Mouse (Mus musculus) CH12.LX (cell line): ENCODE measurements around the gene 4930404N11Rik. TPM values are rescaled to one million over a fixed set of nuclear protein-coding genes. Genes with fewer than 3 reads are reported as not detected.

Experiments used
- DNase-seq: peaks from one replicate; pipeline ENCODE4 v3.0.0-alpha.2; 2013; ENCODE audit errors: extremely low read depth
- H3K27ac ChIP-seq: 2 replicates; pipeline ENCODE4 v1.5.1; 2012; ENCODE audit warnings: low read depth, mild to moderate bottlenecking, control low read depth, moderate library complexity; ENCODE audit not compliant: insufficient read depth
- H3K27me3 ChIP-seq: replicated peaks from 2 replicates; pipeline ENCODE3; 2012; ENCODE audit warnings: inconsistent platforms
- H3K36me3 ChIP-seq, 2 experiments: replicated peaks in 1 of 2; 2 replicates each; pipeline versions ENCODE3 to v1.6.1; 2012; ENCODE audit warnings: inconsistent platforms in 1 of 2, low read length in 1 of 2, mild to moderate bottlenecking in 1 of 2, mixed read lengths in 1 of 2, moderate library complexity in 1 of 2; ENCODE audit not compliant: control insufficient read depth in 1 of 2, insufficient read depth in 1 of 2
- H3K4me1 ChIP-seq, 2 experiments: 2 replicates each; pipeline ENCODE4 v1.6.1; 2012; ENCODE audit warnings: inconsistent platforms in 1 of 2, moderate library complexity in 1 of 2; ENCODE audit not compliant: insufficient read depth in 2 of 2, control insufficient read depth in 1 of 2
- H3K4me2 ChIP-seq: 2 replicates; pipeline ENCODE4 v1.6.1; 2012; ENCODE audit warnings: low read depth, mild to moderate bottlenecking, control low read depth; ENCODE audit not compliant: poor library complexity, insufficient read depth, severe bottlenecking
- H3K4me3 ChIP-seq, 3 experiments: fragments of 150-350 bp in 1 of 3; sonication (generic) in 1 of 3; replicated peaks in 1 of 3; 2 replicates each; pipeline versions ENCODE3 to v1.5.1; 2011 to 2012; ENCODE audit warnings: low read depth in 2 of 3, low read length in 2 of 3, mild to moderate bottlenecking in 2 of 3, moderate library complexity in 2 of 3, control low read depth in 1 of 3, improper control_type of control experiment in 1 of 3, inconsistent platforms in 1 of 3, mixed read lengths in 1 of 3; ENCODE audit not compliant: poor library complexity in 1 of 3
- H3K79me2 ChIP-seq: replicated peaks from 2 replicates; pipeline ENCODE4 v1.6.1; 2012; ENCODE audit warnings: mild to moderate bottlenecking, moderate library complexity; ENCODE audit not compliant: control insufficient read depth, poor library complexity, insufficient read depth, severe bottlenecking; ENCODE audit errors: extremely low read depth
- H3K9ac ChIP-seq: 2 replicates; pipeline ENCODE4 v1.6.1; 2012; ENCODE audit warnings: low read depth, mild to moderate bottlenecking, control low read depth, moderate library complexity; ENCODE audit not compliant: insufficient read depth
- H3K9me3 ChIP-seq: replicated peaks from 2 replicates; pipeline ENCODE3; 2012; ENCODE audit warnings: low read length, inconsistent platforms, mixed read lengths
- BHLHE40 ChIP-seq: IDR thresholded peaks from 2 replicates; pipeline ENCODE4 v1.6.1; 2011; ENCODE audit warnings: mild to moderate bottlenecking, low read depth, low read length, improper control_type of control experiment
- CHD2 ChIP-seq: IDR thresholded peaks from 2 replicates; pipeline ENCODE4 v1.6.1; 2011; ENCODE audit warnings: low read length, improper control_type of control experiment
- CTCF ChIP-seq, 2 experiments: IDR thresholded peaks in 1 of 2; conservative IDR thresholded peaks in 1 of 2; 2 replicates each; pipeline ENCODE4 v1.5.1; 2011 to 2012; ENCODE audit warnings: low read depth in 2 of 2, low read length in 2 of 2, improper control_type of control experiment in 1 of 2, inconsistent platforms in 1 of 2, mild to moderate bottlenecking in 1 of 2, moderate library complexity in 1 of 2
- E2F4 ChIP-seq: IDR thresholded peaks from 2 replicates; pipeline ENCODE4 v1.6.1; 2011; ENCODE audit warnings: low read depth, low read length, improper control_type of control experiment; ENCODE audit not compliant: insufficient replicate concordance
- EP300 ChIP-seq: IDR thresholded peaks from 2 replicates; pipeline ENCODE4 v1.6.1; 2011; ENCODE audit warnings: low read length, improper control_type of control experiment
- HCFC1 ChIP-seq: IDR thresholded peaks from 2 replicates; pipeline ENCODE4 v1.6.1; 2012; ENCODE audit warnings: low read depth, mild to moderate bottlenecking, inconsistent platforms, low read length, improper control_type of control experiment
- MAFK ChIP-seq: IDR thresholded peaks from 2 replicates; pipeline ENCODE4 v1.6.1; 2011; ENCODE audit warnings: low read length, improper control_type of control experiment; ENCODE audit not compliant: insufficient replicate concordance
- MAX ChIP-seq: IDR thresholded peaks from 2 replicates; pipeline ENCODE4 v1.6.1; 2011; ENCODE audit warnings: low read length, improper control_type of control experiment
- MAZ ChIP-seq: IDR thresholded peaks from 2 replicates; pipeline ENCODE4 v1.6.1; 2012; ENCODE audit warnings: low read depth, mild to moderate bottlenecking, inconsistent platforms, low read length, improper control_type of control experiment, moderate library complexity
- MYC ChIP-seq: IDR thresholded peaks from 2 replicates; pipeline ENCODE4 v1.6.1; 2011; ENCODE audit warnings: low read depth, mild to moderate bottlenecking, improper control_type of control experiment, low read length
- NELFE ChIP-seq: IDR thresholded peaks from 2 replicates; pipeline ENCODE4 v1.6.1; 2011; ENCODE audit warnings: low read depth, low read length, improper control_type of control experiment
- NRF1 ChIP-seq: IDR thresholded peaks from 2 replicates; pipeline ENCODE4 v1.6.1; 2014; ENCODE audit warnings: low read depth, mild to moderate bottlenecking, inconsistent platforms, low read length, improper control_type of control experiment, moderate library complexity
- PAX5 ChIP-seq: IDR thresholded peaks from 2 replicates; pipeline ENCODE4 v1.6.1; 2012; ENCODE audit warnings: low read length, inconsistent platforms, mixed read lengths
- POLR2A ChIP-seq: IDR thresholded peaks from 2 replicates; pipeline ENCODE4 v1.6.1; 2011; ENCODE audit warnings: low read depth, mild to moderate bottlenecking, improper control_type of control experiment, low read length
- RAD21 ChIP-seq: IDR thresholded peaks from 2 replicates; pipeline ENCODE4 v1.6.1; 2011; ENCODE audit warnings: low read depth, mild to moderate bottlenecking, low read length, improper control_type of control experiment, moderate library complexity
- RCOR1 ChIP-seq: conservative IDR thresholded peaks from 2 replicates; pipeline ENCODE4 v1.6.1; 2012; ENCODE audit warnings: low read depth, mild to moderate bottlenecking, inconsistent platforms, low read length, improper control_type of control experiment
- SIN3A ChIP-seq: IDR thresholded peaks from 2 replicates; pipeline ENCODE4 v1.6.1; 2012; ENCODE audit warnings: low read length, improper control_type of control experiment, inconsistent platforms
- SMC3 ChIP-seq: IDR thresholded peaks from 2 replicates; pipeline ENCODE4 v1.6.1; 2011; ENCODE audit warnings: low read depth, low read length, improper control_type of control experiment
- TCF12 ChIP-seq: IDR thresholded peaks from 2 replicates; pipeline ENCODE4 v1.6.1; 2014; ENCODE audit warnings: low read depth, mild to moderate bottlenecking, inconsistent platforms, low read length, improper control_type of control experiment
- UBTF ChIP-seq: IDR thresholded peaks from 2 replicates; pipeline ENCODE4 v1.6.1; 2012; ENCODE audit warnings: low read depth, mild to moderate bottlenecking, inconsistent platforms, low read length, improper control_type of control experiment, moderate library complexity
- USF2 ChIP-seq: conservative IDR thresholded peaks from 2 replicates; pipeline ENCODE4 v1.6.1; 2011; ENCODE audit warnings: low read depth, low read length, improper control_type of control experiment
- ZC3H11A ChIP-seq: IDR thresholded peaks from 2 replicates; pipeline ENCODE4 v1.6.1; 2012; ENCODE audit warnings: low read depth, mild to moderate bottlenecking, inconsistent platforms, low read length, improper control_type of control experiment
- ZMIZ1 ChIP-seq: IDR thresholded peaks from 2 replicates; pipeline ENCODE4 v1.6.1; 2012; ENCODE audit warnings: low read depth, mild to moderate bottlenecking, inconsistent platforms, low read length, improper control_type of control experiment
- ZNF384 ChIP-seq: IDR thresholded peaks from 2 replicates; pipeline ENCODE4 v1.6.1; 2012; ENCODE audit warnings: low read depth, low read length, improper control_type of control experiment, inconsistent platforms
- dilution Hi-C: fragments of 300-500 bp; cut with MboI; formaldehyde crosslinking; loops from 2 replicates; pipeline ENCODE4 v1.14.3; 2020; ENCODE audit warnings: low sequenced_read_pairs; ENCODE audit not compliant: extremely low pct_unique_long_range_greater_than_20kb, extremely low pct_ligation_motif_present
- in situ Hi-C: fragments of 300-500 bp; cut with MboI; formaldehyde crosslinking; loops from 3 replicates; pipeline ENCODE4 v1.14.3; 2019; ENCODE audit warnings: low sequenced_read_pairs, low pct_ligation_motif_present, low pct_unique_long_range_greater_than_20kb, mixed read lengths
- polyA plus RNA-seq: library from polyadenylated mRNA; unstranded; fragments of >175 nt; gene quantifications from 2 replicates; pipeline ENCODE4 v1.2.1, GENCODE M21; 2012; ENCODE audit warnings: low read depth; ENCODE audit not compliant: insufficient read length
- total RNA-seq, 2 experiments: library from RNA; depleted of rRNA; stranded (reverse); fragments of 300-350 nt in 1 of 2; fragments of >200 nt in 1 of 2; gene quantifications; 2 replicates each; pipeline ENCODE4 v1.2.3; 2012 to 2014

Gene 4930404N11Rik
- total and polyA plus RNA-seq, 3 experiments, result 0.23 to 5.2 (median 2.7) TPM

GRCm38 (mm10) chr10:81319330-81319699, 46.3 kb downstream of the 4930404N11Rik start:
- Histone ChIP-seq H3K27me3 (no peaks in the 10 kb centered on the region), H3K4me2 (peak overlapping the region; percentile 70), H3K9ac (peak overlapping the region; percentile 80), H3K27ac (no peak overlapping the region), H3K9me3 (no peaks in the 10 kb centered on the region), H3K4me3 (peak overlapping the region in 2 of 3 experiments; percentile 49 to 65), H3K4me1 (peaks cover 12 to 37% of the 10 kb centered on the region in 2 experiments; a peak in 3 of 4 replicates), H3K79me2 (peaks cover 15% of the 10 kb centered on the region), H3K36me3 (peaks cover 60 to 74% of the 10 kb centered on the region in 2 experiments)
- dilution Hi-C loops, result no loop called here
- TF ChIP-seq MYC (no peak), CTCF (conservative IDR thresholded peaks at IDR 0.05 in 1 of 2, IDR thresholded peaks at IDR 0.05 in 1 of 2; ENCODE audit: low read depth in 2 of 2, low read length in 2 of 2) (peak in 1 of 2 experiments; percentile 46; a peak in 2 of 4 replicates), NELFE (no peak), POLR2A (no peak), E2F4 (no peak), MAX (no peak), ZMIZ1 (no peak), SMC3 (peak; percentile 30), NRF1 (no peak), ZC3H11A (no peak), RCOR1 (no peak), SIN3A (no peak), RAD21 (peak; percentile 22), HCFC1 (no peak)
- in situ Hi-C loops, result no loop called here
- DNase-seq, result no peak

GRCm38 (mm10) chr10:81318589-81319329, 46.9 kb downstream of the 4930404N11Rik start:
- Histone ChIP-seq H3K79me2 (peaks cover 15% of the 10 kb centered on the region), H3K36me3 (peaks cover 60 to 74% of the 10 kb centered on the region in 2 experiments), H3K4me1 (peaks cover 12 to 37% of the 10 kb centered on the region in 2 experiments; a peak in 3 of 4 replicates), H3K4me3 (no peak overlapping the region), H3K27ac (no peak overlapping the region), H3K4me2 (no peak overlapping the region), H3K27me3 (no peaks in the 10 kb centered on the region), H3K9me3 (no peaks in the 10 kb centered on the region), H3K9ac (no peak overlapping the region)
- no peak for TF ChIP-seq ZNF384
- no peak for TF ChIP-seq TCF12
- no peak for TF ChIP-seq PAX5
- TF ChIP-seq CTCF (conservative IDR thresholded peaks at IDR 0.05 in 1 of 2, IDR thresholded peaks at IDR 0.05 in 1 of 2; ENCODE audit: low read depth in 2 of 2, low read length in 2 of 2), result no peak
- TF ChIP-seq SIN3A, result no peak
- no peak for TF ChIP-seq POLR2A
- TF ChIP-seq HCFC1, result no peak
- no peak for TF ChIP-seq UBTF
- no peak for TF ChIP-seq BHLHE40
- TF ChIP-seq NRF1, result no peak
- TF ChIP-seq MAZ, result no peak
- no peak for TF ChIP-seq EP300
- TF ChIP-seq ZMIZ1, result no peak
- no peak for TF ChIP-seq MAFK
- TF ChIP-seq CHD2, result no peak
- TF ChIP-seq USF2, result no peak
- DNase-seq, result no peak
- dilution Hi-C loops (no loop called here), in situ Hi-C loops (no loop called here)
